Mouse (Mus musculus) gastrocnemius, adult 2 months (tissue): ENCODE results near the gene Isca2. TPM values are rescaled to one million over a fixed set of nuclear protein-coding genes. Genes with fewer than 3 reads are reported as not detected.

Experiments used
- DNase-seq: peaks from one replicate; pipeline ENCODE4 v3.0.0; 2022
- H3K27ac ChIP-seq: fragments of 200-600 bp; 2 replicates; pipeline ENCODE4 v1.8.1; 2022; ENCODE audit warnings: mild to moderate bottlenecking
- H3K4me3 ChIP-seq: fragments of 200-600 bp; 2 replicates; pipeline ENCODE4 v1.8.1; 2022; ENCODE audit warnings: mild to moderate bottlenecking, moderate library complexity
- CTCF ChIP-seq: fragments of 200-600 bp; IDR thresholded peaks from 2 replicates; pipeline ENCODE4 v1.8.1; 2022; ENCODE audit warnings: antibody characterized with exemption, mild to moderate bottlenecking, moderate library complexity
- intact Hi-C: fragments of 180-260 bp; cut with DNase I; formaldehyde crosslinking; loops from one replicate; pipeline ENCODE4 v1.15.1; 2025
- total RNA-seq, 2 experiments: library from RNA; stranded (reverse); gene quantifications; 2 replicates each; pipeline ENCODE4 v1.2.3; 2021

Isca2 gene
- total RNA-seq, 2 experiments from 2014 or later: 39.3 to 53.3 TPM

GRCm38 (mm10) chr12:84755008-84755695 is 17.9 kb upstream of the Isca2 start:
- H3K27ac ChIP-seq: no peak overlapping the region
- H3K4me3 ChIP-seq: no peak overlapping the region
- intact Hi-C loops: loop anchor here (1.0 kb wide), 1 partner anchor 101 kb away; no protein-coding TSS in a partner anchor
- TF ChIP-seq CTCF: peak; percentile 76
- peak; percentile 66 for DNase-seq

GRCm38 (mm10) chr12:84756016-84756415 is 17.0 kb upstream of the Isca2 start:
- no peak for TF ChIP-seq CTCF
- Histone ChIP-seq H3K27ac (no peak overlapping the region), H3K4me3 (no peak overlapping the region)
- no peak for DNase-seq
- intact Hi-C loops: no loop called here

GRCm38 (mm10) chr12:84759063-84759462 is 14.0 kb upstream of the Isca2 start:
- DNase-seq: no peak
- Histone ChIP-seq H3K4me3 (no peak overlapping the region), H3K27ac (no peak overlapping the region)
- intact Hi-C loops: no loop called here
- TF ChIP-seq CTCF: peak; percentile 36; the same call in 1 of the 2 replicates

GRCm38 (mm10) chr12:84762532-84762931 is 10.5 kb upstream of the Isca2 start:
- no peak for DNase-seq
- H3K4me3 ChIP-seq: no peak overlapping the region
- 0 out of 2 replicates have a peak overlapping the region, but pooled peaks have one; percentile 31 for H3K27ac ChIP-seq
- intact Hi-C loops: no loop called here
- no peak for TF ChIP-seq CTCF

- TF ChIP-seq CTCF: no peak
- intact Hi-C loops: no loop called here
- Histone ChIP-seq H3K4me3 (no peak overlapping the region), H3K27ac (no peak overlapping the region)
- no peak for DNase-seq
Observed at GRCm38 (mm10) chr12:84763577-84764218, 9.4 kb upstream of the Isca2 start.

GRCm38 (mm10) chr12:84764756-84765155 is 8.3 kb upstream of the Isca2 start:
- H3K4me3 ChIP-seq: no peak overlapping the region
- intact Hi-C loops: no loop called here
- DNase-seq: no peak
- TF ChIP-seq CTCF: no peak
- H3K27ac ChIP-seq: no peak overlapping the region

- H3K27ac ChIP-seq: no peak overlapping the region
- no peak overlapping the region for H3K4me3 ChIP-seq
- no peak for TF ChIP-seq CTCF
- no peak for DNase-seq
- intact Hi-C loops: no loop called here
Observed at GRCm38 (mm10) chr12:84765506-84765905, 7.5 kb upstream of the Isca2 start.

- no peak overlapping the region for H3K27ac ChIP-seq
- no peak for DNase-seq
- H3K4me3 ChIP-seq: no peak overlapping the region
- no peak for TF ChIP-seq CTCF
- intact Hi-C loops: no loop called here
Observed at GRCm38 (mm10) chr12:84766113-84766735, 6.8 kb upstream of the Isca2 start.

GRCm38 (mm10) chr12:84767510-84767909 is 5.5 kb upstream of the Isca2 start:
- intact Hi-C loops: no loop called here
- no peak for TF ChIP-seq CTCF
- no peak overlapping the region for H3K4me3 ChIP-seq
- H3K27ac ChIP-seq: no peak overlapping the region
- no peak for DNase-seq

GRCm38 (mm10) chr12:84769624-84770023 is 3.4 kb upstream of the Isca2 start:
- no peak overlapping the region for H3K27ac ChIP-seq
- intact Hi-C loops: no loop called here
- DNase-seq: no peak
- H3K4me3 ChIP-seq: no peak overlapping the region
- TF ChIP-seq CTCF: no peak

- Histone ChIP-seq H3K27ac (peak overlapping the region; percentile 96), H3K4me3 (peak overlapping the region; percentile 81)
- intact Hi-C loops: no loop called here
- no peak for TF ChIP-seq CTCF
- DNase-seq: no peak
Observed at GRCm38 (mm10) chr12:84771981-84772520, 1.0 kb upstream of the Isca2 start.

- H3K4me3 ChIP-seq: peak overlapping the region; percentile 81
- peak overlapping the region; percentile 96 for H3K27ac ChIP-seq
- no peak for TF ChIP-seq CTCF
- intact Hi-C loops: no loop called here
- DNase-seq: no peak
Observed at GRCm38 (mm10) chr12:84773476-84773875, 425 bp downstream of the Isca2 start.

GRCm38 (mm10) chr12:84774376-84774775 is 1.3 kb downstream of the Isca2 start:
- no peak for DNase-seq
- intact Hi-C loops: no loop called here
- Histone ChIP-seq H3K4me3 (no peak overlapping the region), H3K27ac (no peak overlapping the region)
- TF ChIP-seq CTCF: no peak
